Mouse (Mus musculus): Measurements from ENCODE around the gene Zfp704. TPM values are rescaled to one million over a fixed set of nuclear protein-coding genes. Genes with fewer than 3 reads are reported as not detected.

Gene Zfp704
- polyA plus RNA-seq, 1 experiment from 2014 or later: 9.2 TPM

DNA sequence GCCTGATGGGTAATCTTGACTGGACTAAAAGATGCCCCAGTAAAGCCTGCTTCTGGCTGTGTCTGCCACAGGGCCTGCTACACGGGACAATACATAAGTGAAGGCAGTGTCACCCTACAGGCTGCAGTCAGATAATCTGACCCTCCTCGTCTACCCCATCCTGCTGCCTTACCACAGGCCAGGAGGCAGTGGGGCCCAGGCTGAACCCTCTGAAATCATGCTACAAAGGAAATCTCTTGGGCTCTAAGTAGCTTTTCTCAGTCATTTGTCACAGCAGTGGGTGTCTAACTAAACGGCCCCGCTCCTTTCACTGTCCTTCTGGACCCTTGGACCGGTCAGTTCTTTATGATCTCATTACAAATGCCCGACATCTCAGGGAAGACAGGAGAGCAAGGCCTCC lies 208.2 kb downstream of the Zfp704 start:
- H3K27me3 ChIP-seq (ENCODE audit: control insufficient read depth, insufficient read depth, low read length): no peaks in the 10 kb centered on the region
- H3K4me2 ChIP-seq (ENCODE audit: low read length): no peak overlapping the region
- peaks cover 28 to 37% of the 10 kb centered on the region in 2 experiments for H3K4me1 ChIP-seq (ENCODE audit: control insufficient read depth in 2 of 2, insufficient read depth in 2 of 2, low read length in 2 of 2)
- no peak overlapping the region for H3K9ac ChIP-seq (ENCODE audit: low read length)
- ATAC-seq (ENCODE audit: insufficient number of reproducible peaks, insufficient read depth, low FRiP score, low read depth): no peak
- no peaks in the 10 kb centered on the region for H3K9me3 ChIP-seq (ENCODE audit: control insufficient read depth, low read length)
- no peak overlapping the region; a peak in 1 of 4 replicates for H3K27ac ChIP-seq (replicated peaks in 1 of 2; ENCODE audit: control insufficient read depth in 1 of 2, insufficient read depth in 1 of 2, low read depth in 2 of 2, low read length in 2 of 2)
- 61% methylated on average over 6 of the region's 6 CpGs for WGBS
- no peaks in the 10 kb centered on the region for H3K36me3 ChIP-seq (ENCODE audit: control insufficient read depth, insufficient read depth, low read length)
- H3K4me3 ChIP-seq (ENCODE audit: control insufficient read depth in 1 of 2, insufficient read depth in 1 of 2, low read depth in 1 of 2, low read length in 2 of 2): no peak overlapping the region

- H3K36me3 ChIP-seq (ENCODE audit: control insufficient read depth, insufficient read depth, low read length): no peaks in the 10 kb centered on the region
- H3K4me1 ChIP-seq (ENCODE audit: control insufficient read depth in 2 of 2, insufficient read depth in 2 of 2, low read length in 2 of 2): peaks cover 28 to 34% of the 10 kb centered on the region in 2 experiments
- no peak for ATAC-seq (ENCODE audit: insufficient number of reproducible peaks, insufficient read depth, low FRiP score, low read depth)
- H3K9ac ChIP-seq (ENCODE audit: low read length): 0 out of 2 replicates have a peak overlapping the region, but pooled peaks have one; percentile 17
- H3K27ac ChIP-seq (replicated peaks in 1 of 2; ENCODE audit: control insufficient read depth in 1 of 2, insufficient read depth in 1 of 2, low read depth in 2 of 2, low read length in 2 of 2): peak overlapping the region; percentile 68 to 75
- peak overlapping the region; percentile 29; the same call in 1 of the 2 replicates for H3K4me2 ChIP-seq (ENCODE audit: low read length)
- H3K9me3 ChIP-seq (ENCODE audit: control insufficient read depth, low read length): no peaks in the 10 kb centered on the region
- H3K4me3 ChIP-seq (ENCODE audit: control insufficient read depth in 1 of 2, insufficient read depth in 1 of 2, low read depth in 1 of 2, low read length in 2 of 2): no peak overlapping the region
- H3K27me3 ChIP-seq (ENCODE audit: control insufficient read depth, insufficient read depth, low read length): no peaks in the 10 kb centered on the region
- whole genome bisulfite sequencing: 40% methylated on average over 3 of the region's 3 CpGs
Measured at GRCm38 (mm10) chr3:9400886-9401221, 209.0 kb downstream of the Zfp704 start.

DNA sequence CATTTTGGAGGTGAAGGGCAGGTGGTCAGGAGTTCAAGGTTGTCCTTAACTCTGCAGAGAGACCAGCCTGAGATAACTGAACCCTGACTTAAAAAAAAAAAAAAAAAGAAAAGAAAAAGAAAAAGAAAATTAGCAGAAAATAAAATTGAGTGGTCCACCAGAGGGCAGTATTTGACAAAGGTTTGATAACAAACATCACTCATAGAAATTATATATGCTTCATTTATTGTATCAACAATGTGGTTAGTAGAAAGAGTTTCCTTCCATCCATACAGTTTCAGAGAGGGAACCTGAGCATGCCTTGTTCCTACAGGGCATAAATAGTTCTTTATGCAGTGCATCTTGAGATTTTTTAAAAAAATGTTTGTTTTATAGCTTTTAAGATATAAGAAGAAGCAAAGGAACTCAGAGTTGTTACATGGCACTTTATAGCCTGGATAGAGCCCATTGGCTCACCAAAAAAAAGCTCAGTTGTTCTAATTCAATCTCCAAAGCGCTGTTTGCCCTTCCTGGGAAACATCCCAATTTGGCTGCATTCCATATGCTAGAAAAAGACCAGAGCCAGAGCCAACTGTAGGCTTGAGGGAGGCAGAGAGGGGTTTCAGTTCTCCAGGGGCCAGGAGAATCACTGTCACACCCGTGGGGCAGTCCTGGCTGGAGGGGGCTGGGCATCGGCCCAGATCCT lies 209.5 kb downstream of the Zfp704 start:
- Histone ChIP-seq H3K9me3 (ENCODE audit: control insufficient read depth, low read length) (no peaks in the 10 kb centered on the region), H3K27me3 (ENCODE audit: control insufficient read depth, insufficient read depth, low read length) (no peaks in the 10 kb centered on the region), H3K27ac (replicated peaks in 1 of 2; ENCODE audit: control insufficient read depth in 1 of 2, insufficient read depth in 1 of 2, low read depth in 2 of 2, low read length in 2 of 2) (peak overlapping the region; percentile 68 to 75), H3K4me3 (ENCODE audit: control insufficient read depth in 1 of 2, insufficient read depth in 1 of 2, low read depth in 1 of 2, low read length in 2 of 2) (no peak overlapping the region), H3K9ac (ENCODE audit: low read length) (peak overlapping the region; percentile 17; the same call in 1 of the 2 replicates), H3K4me1 (ENCODE audit: control insufficient read depth in 2 of 2, insufficient read depth in 2 of 2, low read length in 2 of 2) (peaks cover 26 to 29% of the 10 kb centered on the region in 2 experiments), H3K36me3 (ENCODE audit: control insufficient read depth, insufficient read depth, low read length) (no peaks in the 10 kb centered on the region), H3K4me2 (ENCODE audit: low read length) (peak overlapping the region; percentile 29)
- WGBS: 21% methylated on average over 3 of the region's 3 CpGs
- no peak for ATAC-seq (ENCODE audit: insufficient number of reproducible peaks, insufficient read depth, low FRiP score, low read depth)

DNA sequence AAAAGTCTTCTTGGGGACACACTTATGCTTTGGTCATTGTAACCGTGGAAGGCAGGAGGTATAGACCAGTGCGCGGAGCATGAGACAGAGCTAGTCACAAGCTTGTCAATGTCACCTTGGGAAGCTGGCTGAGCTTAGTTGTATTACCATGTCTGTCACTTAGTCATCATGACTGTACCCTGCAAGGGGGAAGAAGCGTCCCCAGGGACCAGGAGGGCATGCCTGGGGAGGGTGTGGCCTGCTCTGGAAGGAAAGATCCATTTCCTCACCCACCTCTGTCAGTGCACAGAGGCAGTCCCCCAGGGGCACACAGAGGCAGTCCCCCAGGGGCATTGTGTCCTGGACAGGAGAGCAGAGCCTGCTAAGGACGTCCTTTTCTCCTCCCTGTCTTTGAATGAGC lies 211.6 kb downstream of the Zfp704 start:
- H3K9me3 ChIP-seq (ENCODE audit: control insufficient read depth, low read length): 0 out of 2 replicates have a peak, but pooled peaks cover 3% of the 10 kb centered on the region
- no peak overlapping the region for H3K4me3 ChIP-seq (ENCODE audit: control insufficient read depth in 1 of 2, insufficient read depth in 1 of 2, low read depth in 1 of 2, low read length in 2 of 2)
- H3K4me2 ChIP-seq (ENCODE audit: low read length): no peak overlapping the region
- no peak overlapping the region; a peak in 1 of 4 replicates for H3K27ac ChIP-seq (replicated peaks in 1 of 2; ENCODE audit: control insufficient read depth in 1 of 2, insufficient read depth in 1 of 2, low read depth in 2 of 2, low read length in 2 of 2)
- no peaks in the 10 kb centered on the region for H3K36me3 ChIP-seq (ENCODE audit: control insufficient read depth, insufficient read depth, low read length)
- ATAC-seq (ENCODE audit: insufficient number of reproducible peaks, insufficient read depth, low FRiP score, low read depth): peak; percentile 46; the same call in 1 of the 2 replicates
- H3K27me3 ChIP-seq (ENCODE audit: control insufficient read depth, insufficient read depth, low read length): no peaks in the 10 kb centered on the region
- peak overlapping the region; percentile 32; the same call in 1 of the 2 replicates for H3K9ac ChIP-seq (ENCODE audit: low read length)
- WGBS: 38% methylated on average over 5 of the region's 5 CpGs
- H3K4me1 ChIP-seq (ENCODE audit: control insufficient read depth in 2 of 2, insufficient read depth in 2 of 2, low read length in 2 of 2): peaks cover 23 to 27% of the 10 kb centered on the region in 2 experiments

Measured in heart, embryonic 14.5 days (tissue).